Mouse (Mus musculus) heart, adult 2 months (tissue): Measurements from ENCODE around the gene Ctdspl.

Experiments used
- CTCF ChIP-seq: fragments of 200-600 bp; IDR thresholded peaks from 2 replicates; pipeline ENCODE4 v1.8.1; 2022; ENCODE audit warnings: antibody characterized with exemption, mild to moderate bottlenecking, moderate library complexity
- EP300 ChIP-seq: fragments of 200-500 bp; IDR thresholded peaks from 2 replicates; pipeline ENCODE4 v1.6.1; 2011; ENCODE audit warnings: low read depth, low read length, control low read depth; ENCODE audit not compliant: insufficient read depth
- POLR2A ChIP-seq: fragments of 200-500 bp; IDR thresholded peaks from 2 replicates; pipeline ENCODE4 v1.6.1; 2011; ENCODE audit warnings: mild to moderate bottlenecking, low read depth, low read length, control low read depth; ENCODE audit not compliant: insufficient read depth

GRCm38 (mm10) chr9:118878596-118878995 is 47.7 kb upstream of the Ctdspl start:
- TF ChIP-seq CTCF (no peak), POLR2A (no peak), EP300 (no peak)
